Mouse (Mus musculus): ENCODE measurements around the gene Gm45783.
"Not testable (repeated sequence)": the region's sequence is repeated elsewhere in the genome, so short reads cannot be mapped to it uniquely, and the experiment has no call there.

Gm45783 gene

GRCm38 (mm10) chr7:7374431-7374830, at the start of gene Gm45783:
Gene Gm45783 (minus strand): TSS chr7:7374573.
- DNase-seq (ENCODE audit: low read depth), result peak; percentile 75

- not testable (repeated sequence) for DNase-seq (ENCODE audit: low read depth)
These were observed 25.2 kb upstream of the Gm45783 start, which contains the start of gene Vmn2r31 for GRCm38 (mm10) chr7:7399603-7400002. Gene Vmn2r31 (minus strand): TSS chr7:7399703.

- not testable (repeated sequence) for DNase-seq (ENCODE audit: low read depth)
These were observed 36.9 kb downstream of the Gm45783 start, which contains the start of gene Vmn2r30 for GRCm38 (mm10) chr7:7337509-7337908. Gene Vmn2r30 (minus strand): TSS chr7:7337609.

- peak; percentile 71 for DNase-seq (ENCODE audit: low read depth)
These were observed 78.8 kb downstream of the Gm45783 start for GRCm38 (mm10) chr7:7295595-7295994.

All from NIH3T3 (cell line).